Mouse (Mus musculus) thymus, adult 2 months (tissue): ENCODE data around the gene Gpr55. TPM values are rescaled to one million over a fixed set of nuclear protein-coding genes. Genes with fewer than 3 reads are reported as not detected.

Experiments used
- DNase-seq: peaks from one replicate; pipeline ENCODE4 v3.0.0; 2021
- H3K27ac ChIP-seq: fragments of 200-500 bp; 2 replicates; pipeline ENCODE4 v1.5.1; 2012; ENCODE audit warnings: low read length, control low read depth; ENCODE audit not compliant: control insufficient read depth, insufficient read depth
- H3K27me3 ChIP-seq: fragments of 200-500 bp; 2 replicates; pipeline ENCODE4 v1.6.1; 2012; ENCODE audit warnings: mild to moderate bottlenecking, low read length, moderate library complexity, mixed read lengths; ENCODE audit not compliant: control insufficient read depth, insufficient read depth
- H3K36me3 ChIP-seq: fragments of 200-500 bp; 2 replicates; pipeline ENCODE4 v1.6.1; 2012; ENCODE audit warnings: mild to moderate bottlenecking, low read length, moderate library complexity; ENCODE audit not compliant: control insufficient read depth, insufficient read depth
- H3K4me1 ChIP-seq: fragments of 200-500 bp; replicated peaks from 2 replicates; pipeline ENCODE4 v1.6.1; 2012; ENCODE audit warnings: low read length; ENCODE audit not compliant: control insufficient read depth, insufficient read depth
- H3K4me3 ChIP-seq: fragments of 200-500 bp; 2 replicates; pipeline ENCODE4 v1.5.1; 2012; ENCODE audit warnings: mild to moderate bottlenecking, low read length, control low read depth, moderate library complexity; ENCODE audit not compliant: control insufficient read depth, insufficient read depth
- CTCF ChIP-seq: fragments of 200-500 bp; IDR thresholded peaks from 2 replicates; pipeline ENCODE4 v1.5.1; 2012; ENCODE audit warnings: mild to moderate bottlenecking, control low read depth, low read length, moderate library complexity, borderline replicate concordance; ENCODE audit not compliant: control insufficient read depth, poor library complexity, insufficient read depth; ENCODE audit errors: extremely low read depth
- POLR2A ChIP-seq: fragments of 200-500 bp; IDR thresholded peaks from 2 replicates; pipeline ENCODE4 v1.6.1; 2012; ENCODE audit warnings: mild to moderate bottlenecking, low read length, control low read depth, moderate library complexity; ENCODE audit not compliant: control insufficient read depth, poor library complexity, insufficient read depth; ENCODE audit errors: extremely low read depth
- WGBS: fragments of 180-500 bp; shearing (Covaris S2); methylation state at CpG from one replicate; pipeline ENCODE4 v1.1.7; 2018; 5-methylcytosine and 5-hydroxymethylcytosine counted together
- polyA plus RNA-seq: library from polyadenylated mRNA; depleted of rRNA; stranded (reverse); fragments of >200 nt; gene quantifications from 2 replicates; pipeline ENCODE4 v1.2.3, GENCODE M21; 2012; rRNA removed

Gene Gpr55
- polyA plus RNA-seq, 1 experiment, result 1.8 TPM

- 89% methylated on average over 5 of the region's 5 CpGs for WGBS
Observed at GRCm38 (mm10) chr1:85896110-85896509, 64.7 kb downstream of the Gpr55 start.

GRCm38 (mm10) chr1:85895391-85895837, 65.4 kb downstream of the Gpr55 start:
- H3K27ac ChIP-seq, result peak overlapping the region; percentile 55; the same call in 1 of the 2 replicates
- H3K4me1 ChIP-seq, result peaks cover 22% of the 10 kb centered on the region

More at GRCm38 (mm10) chr1:85896110-85896509, 64.7 kb downstream of the Gpr55 start:
- no peak overlapping the region for H3K27ac ChIP-seq
- no peaks in the 10 kb centered on the region for H3K36me3 ChIP-seq
- H3K4me3 ChIP-seq, result no peak overlapping the region
- no peak for DNase-seq
- TF ChIP-seq CTCF (no peak), POLR2A (no peak)
- peaks cover 22% of the 10 kb centered on the region for H3K4me1 ChIP-seq
- no peaks in the 10 kb centered on the region for H3K27me3 ChIP-seq

GRCm38 (mm10) chr1:85894748-85895360, 66.0 kb downstream of the Gpr55 start:
- TF ChIP-seq CTCF, result no peak
- TF ChIP-seq POLR2A, result no peak; the same call in 1 of the 2 replicates
- Histone ChIP-seq H3K4me1 (peaks cover 22% of the 10 kb centered on the region), H3K27ac (peak overlapping the region; percentile 55; the same call in 1 of the 2 replicates), H3K4me3 (peak overlapping the region; percentile 88), H3K27me3 (no peaks in the 10 kb centered on the region), H3K36me3 (no peaks in the 10 kb centered on the region)
- DNase-seq, result peak; percentile 60
- WGBS, result under 1% methylated on average over 30 of the region's 30 CpGs

More at GRCm38 (mm10) chr1:85895391-85895837, 65.4 kb downstream of the Gpr55 start:
- Histone ChIP-seq H3K36me3 (no peaks in the 10 kb centered on the region), H3K4me3 (peak overlapping the region; percentile 88), H3K27me3 (no peaks in the 10 kb centered on the region)
- peak; percentile 37; the same call in 1 of the 2 replicates for TF ChIP-seq CTCF
- no peak for TF ChIP-seq POLR2A
- WGBS, result 1% methylated on average over 15 of the region's 15 CpGs
- DNase-seq, result peak; percentile 67

GRCm38 (mm10) chr1:85894231-85894747, 66.5 kb downstream of the Gpr55 start, which contains the start of gene Itm2c:
TSS of gene Itm2c (plus strand) at chr1:85894281.
- Histone ChIP-seq H3K4me3 (peak within 1 kb of the TSS; percentile 88), H3K36me3 (no peaks in the 10 kb centered on the region), H3K27me3 (no peaks in the 10 kb centered on the region), H3K27ac (peak within 1 kb of the TSS; percentile 55; the same call in 1 of the 2 replicates), H3K4me1 (peaks cover 20% of the 10 kb centered on the region)
- DNase-seq, result peak; percentile 89
- 3% methylated on average over 35 of the region's 35 CpGs for WGBS
- TF ChIP-seq POLR2A (no peak; the same call in 1 of the 2 replicates), CTCF (no peak)

Other genes starting within 250 kb of the Gpr55 start
- 17.2 and 19.5 TPM in 2 replicates for gene A630001G21Rik, start 182.4 kb downstream of the Gpr55 start, polyA plus RNA-seq
- 65.1 and 72.8 TPM in 2 replicates for gene Cab39, start 167.6 kb downstream of the Gpr55 start, polyA plus RNA-seq
- 186 and 232 TPM in 2 replicates for gene Itm2c, start 66.7 kb downstream of the Gpr55 start, polyA plus RNA-seq
- 1.5 and 2.2 TPM in 2 replicates for gene 4933407L21Rik, start 32.5 kb downstream of the Gpr55 start, polyA plus RNA-seq
- 0.49 TPM in 1 of 2 replicates, not detected in the other for gene Spata3, start 55.8 kb upstream of the Gpr55 start, polyA plus RNA-seq
- 0.13 and 0.34 TPM in 2 replicates for gene 2810459M11Rik, start 84.9 kb upstream of the Gpr55 start, polyA plus RNA-seq
- 59.7 and 61.2 TPM in 2 replicates for gene Psmd1, start 103.4 kb upstream of the Gpr55 start, polyA plus RNA-seq
- gene Htr2b, start 151.0 kb upstream of the Gpr55 start, polyA plus RNA-seq, result 0.28 TPM in 1 of 2 replicates, not detected in the other
- not detected in 2 replicates for gene Gm21972, start 172.6 kb upstream of the Gpr55 start, polyA plus RNA-seq
- 5.8 and 6.4 TPM in 2 replicates for gene Armc9, start 193.8 kb upstream of the Gpr55 start, polyA plus RNA-seq